Mouse (Mus musculus) WW6 (cell line): Measurements from ENCODE around the gene Lrrc4c.

Experiments used
- DNase-seq: peaks from one replicate; pipeline ENCODE4 v3.0.0-alpha.2; 2013; ENCODE audit warnings: low read depth, low spot score

Lrrc4c gene

GRCm38 (mm10) chr2:97468372-97468771 is 1150.4 kb downstream of the Lrrc4c start:
- DNase-seq: no peak

GRCm38 (mm10) chr2:97469396-97469795 is 1151.4 kb downstream of the Lrrc4c start:
- no peak for DNase-seq

GRCm38 (mm10) chr2:97478175-97478924 is 1160.4 kb downstream of the Lrrc4c start:
- DNase-seq: no peak

- DNase-seq: no peak
Observed at GRCm38 (mm10) chr2:97478925-97479298, 1160.9 kb downstream of the Lrrc4c start.

- DNase-seq: no peak
Observed at GRCm38 (mm10) chr2:97484990-97485389, 1167.0 kb downstream of the Lrrc4c start.

- DNase-seq: no peak
Observed at GRCm38 (mm10) chr2:97485609-97486008, 1167.6 kb downstream of the Lrrc4c start.

- DNase-seq: no peak
Observed at GRCm38 (mm10) chr2:97487567-97487966, 1169.6 kb downstream of the Lrrc4c start.

GRCm38 (mm10) chr2:97497069-97497468 is 1179.1 kb downstream of the Lrrc4c start:
- DNase-seq: no peak

- DNase-seq: no peak
Observed at GRCm38 (mm10) chr2:97502501-97502900, 1184.5 kb downstream of the Lrrc4c start.

- DNase-seq: no peak
Observed at GRCm38 (mm10) chr2:97504902-97505301, 1186.9 kb downstream of the Lrrc4c start.

- no peak for DNase-seq
Observed at GRCm38 (mm10) chr2:97524256-97524922, 1206.4 kb downstream of the Lrrc4c start.

- no peak for DNase-seq
Observed at GRCm38 (mm10) chr2:97525107-97525506, 1207.1 kb downstream of the Lrrc4c start.

GRCm38 (mm10) chr2:97530622-97531021 is 1212.7 kb downstream of the Lrrc4c start:
- no peak for DNase-seq

GRCm38 (mm10) chr2:97543691-97544672 is 1226.0 kb downstream of the Lrrc4c start:
- no peak for DNase-seq

- no peak for DNase-seq
Observed at GRCm38 (mm10) chr2:97544673-97545071, 1226.7 kb downstream of the Lrrc4c start.

- DNase-seq: no peak
Observed at GRCm38 (mm10) chr2:97545946-97546345, 1228.0 kb downstream of the Lrrc4c start.

GRCm38 (mm10) chr2:97564509-97564908 is 1246.5 kb downstream of the Lrrc4c start:
- no peak for DNase-seq

GRCm38 (mm10) chr2:97568954-97569353 is 1251.0 kb downstream of the Lrrc4c start:
- no peak for DNase-seq

- DNase-seq: no peak
Observed at GRCm38 (mm10) chr2:97574921-97575320, 1257.0 kb downstream of the Lrrc4c start.

- no peak for DNase-seq
Observed at GRCm38 (mm10) chr2:97581132-97581531, 1263.2 kb downstream of the Lrrc4c start.

GRCm38 (mm10) chr2:97586322-97586721 is 1268.4 kb downstream of the Lrrc4c start:
- DNase-seq: no peak

- DNase-seq: no peak
Observed at GRCm38 (mm10) chr2:97590563-97590962, 1272.6 kb downstream of the Lrrc4c start.
